Mouse (Mus musculus): ENCODE results near the gene Slfnl1.

Slfnl1 gene

GRCm38 (mm10) chr4:120531986-120532385 is at the start of gene Slfnl1:
Gene Slfnl1 (plus strand): TSS chr4:120532231.
- no peak for DNase-seq (ENCODE audit: low spot score)

DNA sequence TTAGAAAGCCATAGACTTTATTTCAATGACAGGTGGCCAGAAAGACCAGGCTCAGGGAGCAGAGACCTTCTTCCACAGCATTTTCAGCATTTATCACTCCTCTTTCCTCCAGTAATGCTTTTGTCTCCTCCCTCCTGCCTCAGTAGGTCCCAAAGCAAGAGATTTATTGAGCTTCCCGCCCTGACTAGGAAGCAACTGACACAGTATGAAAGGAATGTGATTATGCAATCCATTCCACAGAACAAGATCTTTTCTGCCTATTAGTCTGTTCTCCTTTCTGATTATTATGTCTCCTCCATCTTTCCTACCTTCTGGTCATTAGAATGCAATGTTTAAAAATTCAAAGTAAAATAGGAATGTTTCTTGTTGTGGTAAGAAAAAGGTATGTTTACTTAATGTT is 44.3 kb upstream of the Slfnl1 start:
- no peak for DNase-seq (ENCODE audit: low spot score)

DNA sequence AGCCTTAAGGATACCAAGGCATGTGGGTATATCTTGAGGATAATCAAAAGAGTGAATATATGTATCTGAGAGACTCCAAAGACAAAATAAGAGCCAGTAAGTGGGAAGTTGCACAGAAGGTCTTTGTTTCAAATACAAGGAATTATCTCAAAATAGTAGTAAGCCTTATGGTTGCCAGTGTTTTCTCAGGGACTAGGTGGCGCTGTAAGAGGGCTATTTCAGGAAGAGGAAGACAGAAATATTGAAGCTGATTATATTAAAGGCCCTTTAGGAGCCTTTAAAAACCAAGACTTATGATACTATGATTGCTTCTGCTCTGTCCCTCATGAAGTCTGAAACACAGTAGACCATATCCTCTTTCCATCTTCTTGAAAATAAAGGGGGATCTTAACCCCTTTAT is 25.1 kb upstream of the Slfnl1 start:
- DNase-seq (ENCODE audit: low spot score) = no peak

GRCm38 (mm10) chr4:120511203-120511602 is 20.8 kb upstream of the Slfnl1 start:
- DNase-seq (ENCODE audit: low spot score) = no peak

DNA sequence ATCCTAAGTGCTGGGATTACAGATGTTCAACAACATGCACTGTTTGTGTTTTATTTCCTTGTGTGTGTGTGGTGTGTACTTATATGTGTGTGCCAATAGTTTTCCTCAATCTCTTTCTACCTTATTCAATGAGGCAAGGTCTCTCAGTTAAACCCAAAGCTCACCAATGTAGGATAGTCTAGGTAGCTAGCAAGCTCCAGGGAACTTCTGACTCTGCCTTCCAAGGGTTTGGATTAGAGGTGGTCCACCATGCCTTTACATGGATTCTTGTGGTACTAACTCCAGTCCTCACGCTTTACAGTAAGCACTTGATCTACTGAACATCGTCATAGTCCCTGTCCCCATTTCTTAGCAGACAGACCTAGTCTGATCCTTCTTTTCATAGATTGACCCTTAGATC is 17.7 kb upstream of the Slfnl1 start:
- no peak for DNase-seq (ENCODE audit: low spot score)

GRCm38 (mm10) chr4:120516491-120516890 is 15.5 kb upstream of the Slfnl1 start:
- no peak for DNase-seq (ENCODE audit: low spot score)

DNA sequence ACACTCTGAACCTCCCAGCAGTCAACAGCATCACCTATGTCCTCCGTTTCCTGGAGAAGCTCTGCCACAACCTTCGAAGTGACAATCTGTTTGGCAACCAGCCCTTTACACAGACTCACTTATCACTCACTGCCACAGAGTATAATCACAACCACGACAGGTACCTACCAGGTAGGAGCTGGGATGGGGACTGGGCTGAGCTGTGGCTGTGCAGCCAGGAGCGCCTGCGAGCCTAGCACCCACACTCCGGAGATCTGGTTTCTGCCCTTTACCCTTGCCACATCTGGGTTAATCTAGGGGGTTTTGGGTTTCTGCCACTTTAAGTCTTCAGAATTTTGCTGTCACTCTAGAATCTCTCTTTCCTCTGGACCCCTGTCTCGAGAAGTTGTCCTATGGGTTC is 15.1 kb upstream of the Slfnl1 start:
- DNase-seq (ENCODE audit: low spot score) = no peak

GRCm38 (mm10) chr4:120517335-120517734 is 14.7 kb upstream of the Slfnl1 start:
- no peak for DNase-seq (ENCODE audit: low spot score)

DNA sequence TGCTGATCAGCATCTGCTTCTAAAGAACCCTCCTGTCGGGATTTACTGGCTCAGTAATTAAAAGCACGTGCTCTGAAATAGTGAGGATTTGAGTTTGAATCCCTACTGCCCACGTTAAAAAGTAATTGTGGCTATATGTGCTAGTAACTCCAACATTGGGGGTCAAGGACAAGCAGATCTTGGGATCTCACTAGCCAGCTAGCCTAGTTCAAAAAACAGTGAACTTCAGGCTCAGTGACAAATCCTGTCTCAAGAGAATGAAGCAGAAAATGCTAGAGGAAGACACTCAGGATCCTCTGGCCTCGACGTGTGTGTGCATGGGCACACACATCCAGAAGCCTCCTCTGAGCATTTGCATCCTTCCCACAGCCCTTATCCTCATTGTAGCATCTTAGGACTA is 10.3 kb upstream of the Slfnl1 start:
- DNase-seq (ENCODE audit: low spot score) = no peak

GRCm38 (mm10) chr4:120522351-120522750 is 9.7 kb upstream of the Slfnl1 start:
- DNase-seq (ENCODE audit: low spot score) = no peak

- no peak for DNase-seq (ENCODE audit: low spot score)
Measured at GRCm38 (mm10) chr4:120523092-120523491, 8.9 kb upstream of the Slfnl1 start.

GRCm38 (mm10) chr4:120528171-120528570 is 3.9 kb upstream of the Slfnl1 start:
- DNase-seq (ENCODE audit: low spot score) = no peak

DNA sequence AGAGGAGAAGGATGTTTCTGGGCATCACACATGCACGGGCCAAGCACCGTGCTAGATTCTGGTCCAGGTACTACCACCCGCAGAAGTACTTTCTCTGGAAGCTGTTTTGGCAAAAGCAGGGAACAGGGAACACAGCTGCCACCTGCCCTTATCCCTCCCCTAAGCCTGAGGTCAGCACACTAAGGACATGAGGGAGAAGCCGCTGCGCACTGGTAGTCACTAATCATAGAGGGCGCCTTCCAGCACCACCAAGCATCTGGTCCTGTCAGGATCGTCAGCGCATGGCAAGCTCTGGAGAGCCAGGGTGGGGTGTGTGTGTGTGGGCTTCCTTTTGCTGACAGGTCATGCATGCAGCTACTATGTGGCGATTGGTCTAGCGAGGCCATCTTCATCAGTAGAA is 6.6 kb downstream of the Slfnl1 start:
- no peak for DNase-seq (ENCODE audit: low spot score)

DNA sequence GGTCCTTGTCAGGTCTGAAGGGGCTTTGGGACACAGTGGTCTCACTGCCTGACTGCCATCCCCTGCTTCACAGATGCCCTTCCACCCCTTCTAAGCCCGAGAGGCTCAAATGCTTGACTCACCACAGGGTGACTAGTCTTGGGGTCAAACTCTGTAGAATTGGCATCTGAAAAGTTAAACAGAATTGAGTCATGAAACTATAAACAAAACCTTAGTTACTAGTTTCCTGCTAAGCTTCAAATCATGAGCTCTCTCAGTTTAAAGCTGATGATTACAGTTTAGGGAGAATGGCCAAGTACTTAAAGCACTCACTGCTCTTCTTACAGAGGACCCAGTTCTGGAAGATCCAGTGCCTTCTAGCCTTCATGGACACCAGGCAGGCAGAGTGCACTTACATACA is 12.9 kb downstream of the Slfnl1 start:
- no peak for DNase-seq (ENCODE audit: low spot score)

- DNase-seq (ENCODE audit: low spot score) = no peak
Measured at GRCm38 (mm10) chr4:120556592-120556991, 24.6 kb downstream of the Slfnl1 start.

- DNase-seq (ENCODE audit: low spot score) = no peak
Measured at GRCm38 (mm10) chr4:120565726-120566125, 33.7 kb downstream of the Slfnl1 start.

DNA sequence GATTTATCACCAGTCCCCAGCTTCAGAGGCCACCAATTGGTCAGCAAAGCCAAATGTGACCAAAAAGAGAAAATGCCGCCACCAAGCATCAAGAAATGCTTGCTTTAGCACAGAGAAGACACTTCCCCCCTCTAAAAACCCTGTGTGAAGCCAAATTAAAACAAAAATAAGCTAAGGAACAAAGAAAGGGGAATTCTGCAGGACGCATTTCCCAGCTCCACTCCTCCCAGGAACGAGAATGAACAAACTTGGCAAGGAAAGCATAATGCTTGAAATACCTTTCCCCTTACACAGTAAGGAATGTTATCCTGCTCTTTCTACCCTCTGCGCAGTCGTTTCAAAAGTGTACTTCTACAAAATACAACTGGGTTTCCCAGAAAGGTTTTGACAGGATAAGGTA is 36.0 kb downstream of the Slfnl1 start:
- no peak for DNase-seq (ENCODE audit: low spot score)

- no peak for DNase-seq (ENCODE audit: low spot score)
Measured at GRCm38 (mm10) chr4:120569025-120569424, 37.0 kb downstream of the Slfnl1 start.

DNA sequence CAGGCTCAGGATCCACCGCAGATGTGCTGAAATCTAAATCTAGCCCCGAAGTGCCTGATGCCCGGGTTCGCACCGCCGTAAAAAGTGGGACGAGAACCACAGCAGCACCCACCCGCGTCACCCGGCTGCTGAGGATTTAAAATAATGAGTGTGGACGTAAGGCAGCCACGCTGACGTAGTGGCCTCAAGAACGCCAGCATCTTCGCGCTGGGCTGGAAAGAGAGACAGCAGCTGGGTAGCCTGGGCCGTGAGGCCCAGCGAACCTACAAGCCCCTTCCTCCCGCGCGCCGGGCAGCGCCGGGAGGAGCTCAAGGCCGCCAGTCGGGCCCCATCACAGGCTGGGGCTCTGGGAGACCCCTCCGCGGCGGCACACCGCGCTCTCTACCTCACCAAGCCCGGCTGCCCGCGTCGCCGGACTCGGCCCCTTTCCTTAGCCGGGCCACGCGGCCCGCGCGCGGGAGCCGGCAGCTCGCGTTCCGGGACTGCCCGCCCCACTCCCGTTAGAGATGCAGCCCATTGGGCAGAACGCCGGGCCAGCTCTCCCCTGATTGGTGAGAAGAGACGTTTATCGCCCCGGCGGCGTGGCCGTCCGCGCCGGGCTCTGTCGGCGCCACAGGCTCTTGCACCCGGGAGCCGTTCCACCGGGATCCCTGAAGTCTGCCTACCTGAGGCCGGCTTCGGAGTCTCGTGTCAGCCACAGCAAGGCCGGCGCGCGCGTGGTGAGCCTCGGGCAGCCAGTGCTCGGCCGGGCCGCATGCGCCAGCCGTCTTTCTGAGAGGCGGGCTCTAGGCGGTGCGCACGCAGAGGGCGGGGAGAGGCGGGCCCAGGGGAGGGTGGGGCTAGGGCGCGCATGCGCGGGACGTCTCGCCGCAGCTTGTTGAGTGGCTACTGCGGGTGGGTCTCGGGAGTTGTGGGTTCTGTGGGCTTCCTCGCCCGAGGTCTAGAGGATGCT is 37.7 kb downstream of the Slfnl1 start, which contains the start of gene Ctps:
TSS of gene Ctps (minus strand) at position 791 of the 952 bp plus-strand sequence.
- DNase-seq (ENCODE audit: low spot score) = peak; percentile 89

GRCm38 (mm10) chr4:120570438-120571069 is 38.5 kb downstream of the Slfnl1 start:
- DNase-seq (ENCODE audit: low spot score) = no peak

GRCm38 (mm10) chr4:120571070-120571464 is 39.0 kb downstream of the Slfnl1 start:
- DNase-seq (ENCODE audit: low spot score) = no peak

GRCm38 (mm10) chr4:120571691-120572090 is 39.7 kb downstream of the Slfnl1 start:
- DNase-seq (ENCODE audit: low spot score) = no peak

DNA sequence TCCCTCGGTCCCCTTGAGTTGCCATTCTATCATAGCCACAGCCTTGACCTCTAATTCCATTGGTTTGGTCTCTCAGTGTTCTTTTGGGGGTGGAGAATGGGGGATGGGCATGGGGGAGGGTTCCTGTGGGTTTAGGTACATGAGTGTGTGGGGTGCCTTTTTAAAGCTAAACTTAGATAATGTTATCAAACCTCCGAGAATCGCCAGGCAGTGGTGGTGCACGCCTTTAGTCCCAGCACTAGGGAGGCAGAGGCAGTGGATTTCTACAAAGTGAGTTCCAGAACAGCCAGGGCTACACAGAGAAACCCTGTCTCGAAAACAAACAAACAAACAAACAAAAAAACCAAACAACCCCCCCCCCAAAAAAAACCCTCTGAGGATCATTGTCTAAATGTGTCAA is 48.9 kb downstream of the Slfnl1 start:
- DNase-seq (ENCODE audit: low spot score) = no peak

All from MN1 (cell line).